Mouse (Mus musculus) ovary, postnatal 36 days (tissue): ENCODE data around the gene Glod5.
"Not testable (repeated sequence)": the region's sequence is repeated elsewhere in the genome, so short reads cannot be mapped to it uniquely, and the experiment has no call there.

ENCODE experiments used
- DNase-seq: peaks from one replicate; pipeline ENCODE4 v3.0.0; 2022; ENCODE audit warnings: low spot score, mixed read lengths

Glod5 gene

GRCm38 (mm10) chrX:8018286-8018685 lies at the start of gene Glod5:
TSS of gene Glod5 (minus strand) at chrX:8018492.
- no peak for DNase-seq

- DNase-seq = not testable (repeated sequence)
These were observed 32.9 kb upstream of the Glod5 start for GRCm38 (mm10) chrX:8051044-8051781.

GRCm38 (mm10) chrX:8033009-8033408 lies 14.7 kb upstream of the Glod5 start:
- no peak for DNase-seq

- DNase-seq = no peak
These were observed 8.5 kb upstream of the Glod5 start for GRCm38 (mm10) chrX:8026811-8027210.

GRCm38 (mm10) chrX:8024795-8025194 lies 6.5 kb upstream of the Glod5 start:
- DNase-seq = no peak

GRCm38 (mm10) chrX:8020111-8020778 lies 2.0 kb upstream of the Glod5 start:
- no peak for DNase-seq

- DNase-seq = no peak
These were observed 1.1 kb downstream of the Glod5 start for GRCm38 (mm10) chrX:8017142-8017541.

GRCm38 (mm10) chrX:8015675-8016074 lies 2.6 kb downstream of the Glod5 start:
- not testable (repeated sequence) for DNase-seq

- DNase-seq = no peak
These were observed 4.5 kb downstream of the Glod5 start for GRCm38 (mm10) chrX:8013569-8014314.

GRCm38 (mm10) chrX:8013157-8013556 lies 5.1 kb downstream of the Glod5 start:
- DNase-seq = no peak

GRCm38 (mm10) chrX:8009356-8009755 lies 8.9 kb downstream of the Glod5 start:
- not testable (repeated sequence) for DNase-seq

GRCm38 (mm10) chrX:8008543-8008942 lies 9.7 kb downstream of the Glod5 start:
- no peak for DNase-seq

- DNase-seq = no peak
These were observed 15.3 kb downstream of the Glod5 start for GRCm38 (mm10) chrX:8002971-8003370.

GRCm38 (mm10) chrX:8002001-8002400 lies 16.3 kb downstream of the Glod5 start:
- no peak for DNase-seq

- DNase-seq = no peak
These were observed 17.6 kb downstream of the Glod5 start for GRCm38 (mm10) chrX:8000546-8001192.

- no peak for DNase-seq
These were observed 25.1 kb downstream of the Glod5 start for GRCm38 (mm10) chrX:7993068-7993735.

GRCm38 (mm10) chrX:7992379-7993067 lies 25.8 kb downstream of the Glod5 start:
- no peak for DNase-seq

- no peak for DNase-seq
These were observed 36.9 kb downstream of the Glod5 start for GRCm38 (mm10) chrX:7981368-7981767.

- DNase-seq = no peak
These were observed 40.4 kb downstream of the Glod5 start, which contains the start of gene Gata1 for GRCm38 (mm10) chrX:7977892-7978291. TSS of gene Gata1 (minus strand) at chrX:7978071.

- DNase-seq = no peak
These were observed 47.0 kb downstream of the Glod5 start for GRCm38 (mm10) chrX:7971292-7971691.

- no peak for DNase-seq
These were observed 49.4 kb downstream of the Glod5 start for GRCm38 (mm10) chrX:7968899-7969298.
